Mouse (Mus musculus) left cerebral cortex, postnatal 4 days (tissue): ENCODE measurements around the gene Mtmr3. TPM values are rescaled to one million over a fixed set of nuclear protein-coding genes. Genes with fewer than 3 reads are reported as not detected.

Experiments used
- DNase-seq: peaks from one replicate; pipeline ENCODE4 v3.0.0-alpha.2; 2022
- intact Hi-C: fragments of 180-260 bp; cut with DNase I; formaldehyde crosslinking; loops from one replicate; pipeline ENCODE4 v1.15.1; 2025
- total RNA-seq, 2 experiments: library from RNA; stranded (reverse); gene quantifications; 2 replicates each; pipeline ENCODE4 v1.2.3; 2021

Gene Mtmr3
- total RNA-seq: 10 to 100 TPM; 74.2 to 76.6 TPM

- intact Hi-C loops: no loop called here
- peak; percentile 97 for DNase-seq
Observed at GRCm38 (mm10) chr11:4594608-4595500, at the start of gene Mtmr3. Gene Mtmr3, minus strand, starts transcription at chr11:4594863.

DNA sequence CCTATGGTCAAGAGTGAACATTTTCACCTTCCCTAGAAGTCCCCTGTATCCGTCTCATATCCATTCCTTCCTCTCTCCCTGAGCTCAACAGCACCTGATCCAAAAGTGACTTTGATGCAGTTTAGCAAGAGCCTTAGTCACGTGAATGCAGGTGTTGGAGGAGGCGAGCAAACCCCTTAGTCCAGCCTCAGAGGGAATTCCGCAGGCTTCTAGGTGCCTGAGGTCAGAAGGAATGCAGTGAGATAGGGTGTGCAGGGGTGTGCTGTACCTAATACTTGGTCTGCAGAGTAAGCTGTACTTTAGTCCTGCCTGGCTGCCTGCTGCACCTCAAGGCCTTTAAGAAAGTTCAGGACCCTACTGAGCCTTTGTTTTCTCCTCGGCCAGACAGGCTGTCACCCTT, 49.1 kb upstream of the Mtmr3 start:
- DNase-seq: no peak
- intact Hi-C loops: no loop called here

DNA sequence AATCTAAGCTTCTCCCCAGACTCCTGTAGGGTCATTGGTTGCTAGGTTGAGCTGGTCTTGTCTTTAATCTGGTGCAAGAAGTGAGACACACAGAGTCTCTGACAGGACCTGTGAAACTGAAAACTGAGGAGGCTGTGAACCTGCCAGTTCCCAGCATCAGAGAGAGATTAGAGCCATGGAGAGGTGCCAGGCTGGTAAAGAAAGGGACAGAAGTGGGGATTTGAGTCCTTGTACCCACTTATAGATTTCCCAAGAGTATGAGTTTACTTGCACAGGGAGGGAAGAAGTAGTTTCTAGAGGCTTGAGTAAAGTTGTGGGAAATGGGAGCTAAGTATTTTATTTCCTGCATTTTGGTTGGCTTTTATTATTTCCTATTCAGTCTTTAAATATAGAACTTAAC, 46.5 kb upstream of the Mtmr3 start:
- intact Hi-C loops: no loop called here
- DNase-seq: no peak

DNA sequence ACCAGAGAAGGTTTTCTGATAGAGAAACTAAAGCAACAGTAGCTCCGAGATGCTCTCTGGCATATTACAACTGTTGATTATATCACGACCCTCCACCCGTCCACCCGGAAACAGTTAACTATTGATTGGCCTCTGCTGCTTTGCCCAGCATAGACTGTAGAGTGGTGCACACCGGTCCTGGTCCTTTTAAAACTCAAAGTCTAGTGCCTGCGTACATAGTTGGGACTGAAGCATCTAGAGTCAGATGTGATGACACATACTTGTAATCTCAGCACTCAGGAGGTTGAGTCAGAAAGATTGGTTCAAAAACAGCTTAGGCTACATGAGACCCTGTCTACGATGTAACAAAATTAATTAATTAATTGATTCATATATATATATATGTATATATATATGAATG, 43.6 kb upstream of the Mtmr3 start:
- intact Hi-C loops: no loop called here
- no peak for DNase-seq

DNA sequence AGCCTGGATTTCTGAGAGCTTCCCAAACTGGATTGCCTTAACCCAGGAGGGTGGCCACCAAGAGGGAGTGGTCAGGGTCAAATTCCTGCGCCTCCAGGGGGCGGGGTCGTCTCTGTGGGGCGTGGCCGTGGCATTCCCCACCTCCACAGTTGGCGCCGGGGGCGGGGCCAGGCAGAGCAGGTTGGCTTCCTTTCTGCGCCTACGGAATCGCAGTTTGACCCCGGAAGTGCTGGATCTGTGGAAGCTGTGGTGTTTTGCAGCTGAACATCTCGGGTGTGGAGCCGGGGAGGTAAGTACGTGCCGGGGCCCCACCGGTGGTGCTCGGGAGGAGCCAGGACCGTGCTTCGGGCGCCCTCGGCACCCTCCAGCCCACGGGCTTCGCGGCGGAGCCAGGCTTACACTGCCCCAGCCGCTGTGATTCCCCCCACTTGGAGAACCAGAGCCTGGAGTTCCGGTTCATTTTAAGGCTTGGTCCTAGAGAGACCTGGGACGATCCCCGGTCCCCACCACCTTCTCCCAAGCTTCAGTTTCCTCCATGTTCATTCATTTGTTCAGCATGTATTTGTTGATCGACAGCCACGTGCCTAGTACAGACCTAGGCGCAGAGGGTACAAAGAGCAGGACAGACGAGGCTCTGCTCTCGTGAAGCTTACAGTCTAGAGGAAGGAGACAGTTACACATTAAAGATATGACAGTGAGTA, 43.0 kb upstream of the Mtmr3 start, which contains the start of gene Ascc2:
TSS of gene Ascc2 (plus strand) at position 214 of the 701 bp plus-strand sequence.
- peak; percentile 90 for DNase-seq
- intact Hi-C loops: no loop called here

DNA sequence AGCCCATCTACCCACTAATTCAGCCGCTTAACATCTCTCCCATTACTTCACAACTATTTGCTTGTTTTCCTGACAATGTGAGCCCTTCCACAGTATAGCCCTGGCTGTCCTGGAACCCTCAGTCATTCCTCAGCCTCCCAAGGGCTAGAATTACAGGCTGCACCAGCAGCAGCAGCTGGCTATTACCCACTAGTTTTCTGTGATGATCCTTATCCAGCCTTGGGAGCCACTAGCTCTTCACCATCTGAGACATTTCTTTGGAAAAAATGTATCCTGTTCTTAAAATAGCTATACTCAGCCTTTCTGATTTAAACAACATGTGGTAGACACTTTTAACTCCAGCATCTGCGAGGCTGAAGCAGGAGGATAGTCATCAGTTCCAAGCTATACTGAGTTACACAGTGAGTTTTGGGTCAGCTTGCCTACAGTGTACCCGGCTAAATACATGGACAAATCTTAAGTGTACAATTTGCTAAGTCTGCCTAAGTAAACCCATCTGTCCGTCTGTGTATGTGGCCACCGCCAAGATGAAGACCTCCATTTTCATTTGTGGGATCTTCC, 42.2 kb upstream of the Mtmr3 start:
- no peak for DNase-seq
- intact Hi-C loops: no loop called here

- DNase-seq: no peak
- intact Hi-C loops: no loop called here
Observed at GRCm38 (mm10) chr11:4634395-4634794, 39.7 kb upstream of the Mtmr3 start.

DNA sequence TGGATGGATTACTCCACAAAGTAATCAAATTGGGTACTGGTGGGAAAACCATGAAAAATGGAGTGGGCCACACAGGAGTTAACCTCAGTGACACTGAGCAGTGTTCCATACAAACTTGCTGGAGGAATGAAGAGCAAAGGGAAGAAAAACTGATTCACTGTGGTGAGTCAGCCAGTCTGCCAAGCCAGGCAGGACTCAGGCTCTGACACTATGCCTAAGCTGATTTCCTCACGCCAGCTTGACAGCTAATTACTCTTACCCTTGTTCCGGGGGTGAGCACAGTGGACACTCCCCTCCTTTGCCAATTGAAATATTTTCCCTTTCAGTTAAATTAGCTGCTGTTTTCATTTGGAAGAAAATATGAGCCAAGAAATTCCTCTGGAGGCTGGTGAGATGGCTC, 38.8 kb upstream of the Mtmr3 start:
- DNase-seq: no peak
- intact Hi-C loops: no loop called here

- intact Hi-C loops: no loop called here
- no peak for DNase-seq
Observed at GRCm38 (mm10) chr11:4629861-4630280, 35.2 kb upstream of the Mtmr3 start.

DNA sequence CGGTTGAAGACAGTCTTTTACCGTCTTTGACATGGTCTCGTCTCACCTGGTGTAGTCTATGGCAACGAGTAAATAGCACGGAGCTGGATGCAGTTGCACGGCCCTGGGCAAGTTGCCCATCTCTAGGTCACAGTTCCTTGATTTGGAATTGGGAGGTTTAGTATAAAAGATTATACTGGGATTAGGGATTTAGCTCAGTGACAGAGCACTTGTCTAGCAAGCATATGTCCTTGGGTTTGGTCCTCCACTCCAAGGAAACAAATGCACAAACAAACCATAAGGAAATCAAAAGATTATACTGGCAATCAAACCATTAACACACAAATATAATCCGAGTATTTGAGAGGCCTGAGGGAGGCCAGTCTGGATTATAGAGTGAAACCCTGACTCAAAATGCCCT, 33.0 kb upstream of the Mtmr3 start:
- DNase-seq: no peak
- intact Hi-C loops: no loop called here

- no peak for DNase-seq
- intact Hi-C loops: no loop called here
Observed at GRCm38 (mm10) chr11:4625931-4626330, 31.3 kb upstream of the Mtmr3 start.

DNA sequence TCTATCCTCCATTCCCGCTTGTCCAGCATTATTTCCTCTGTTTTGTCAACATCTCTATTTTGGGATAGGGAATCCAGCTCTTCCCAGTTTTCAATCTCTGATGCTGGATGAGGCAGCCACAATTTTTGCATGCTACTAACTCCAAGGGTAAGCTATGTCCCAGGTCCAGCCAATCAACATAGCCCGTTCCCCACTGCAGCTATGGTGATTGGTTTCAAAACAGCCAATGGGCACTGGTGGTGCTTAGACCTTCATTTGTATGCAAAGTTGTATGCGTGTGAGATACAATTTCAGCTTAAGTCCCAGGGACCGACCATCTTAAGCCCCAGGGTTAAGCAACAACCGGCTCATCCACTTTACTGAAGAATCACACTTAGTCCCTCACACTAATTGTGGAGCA, 28.3 kb upstream of the Mtmr3 start:
- intact Hi-C loops: no loop called here
- no peak for DNase-seq

- intact Hi-C loops: no loop called here
- DNase-seq: no peak
Observed at GRCm38 (mm10) chr11:4622442-4622986, 27.9 kb upstream of the Mtmr3 start.

- intact Hi-C loops: no loop called here
- DNase-seq: no peak
Observed at GRCm38 (mm10) chr11:4621866-4622265, 27.2 kb upstream of the Mtmr3 start.

- DNase-seq: peak; percentile 9
- intact Hi-C loops: no loop called here
Observed at GRCm38 (mm10) chr11:4620501-4621108, 25.9 kb upstream of the Mtmr3 start.

DNA sequence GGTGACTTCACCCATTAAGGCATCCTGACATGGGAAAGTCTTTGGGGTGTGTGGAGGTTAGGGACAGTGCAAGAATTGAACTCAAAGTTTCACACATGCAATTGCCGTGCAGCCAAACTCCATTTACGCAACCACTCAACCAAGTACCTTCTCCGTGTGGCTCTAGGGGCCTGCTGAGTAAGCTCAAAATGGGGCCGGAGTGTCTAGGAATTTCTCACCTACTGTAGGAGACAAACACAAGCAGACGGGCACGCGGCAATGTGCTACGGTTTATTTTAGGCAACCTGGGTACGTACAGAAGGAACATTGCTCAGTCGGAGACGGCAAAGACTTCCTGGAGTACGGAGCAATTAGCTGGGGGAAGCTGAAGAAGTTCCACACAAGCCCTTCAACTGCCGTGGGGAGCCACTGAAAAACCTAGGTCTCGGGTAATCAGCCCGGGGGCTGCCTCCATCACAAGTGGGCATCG, 25.4 kb upstream of the Mtmr3 start, which contains the start of gene Gm11032:
TSS of gene Gm11032 (plus strand) at position 51 of the 469 bp plus-strand sequence.
- intact Hi-C loops: no loop called here
- DNase-seq: no peak

GRCm38 (mm10) chr11:4611904-4612303, 17.2 kb upstream of the Mtmr3 start:
- DNase-seq: no peak
- intact Hi-C loops: no loop called here

- DNase-seq: no peak
- intact Hi-C loops: no loop called here
Observed at GRCm38 (mm10) chr11:4606541-4606940, 11.9 kb upstream of the Mtmr3 start.

GRCm38 (mm10) chr11:4605414-4605813, 10.8 kb upstream of the Mtmr3 start:
- DNase-seq: peak; percentile 29
- intact Hi-C loops: no loop called here

GRCm38 (mm10) chr11:4604441-4604840, 9.8 kb upstream of the Mtmr3 start:
- intact Hi-C loops: no loop called here
- no peak for DNase-seq
